Mouse (Mus musculus): ENCODE data around the gene Ets1. TPM values are rescaled to one million over a fixed set of nuclear protein-coding genes. Genes with fewer than 3 reads are reported as not detected.

Gene Ets1
- polyA plus RNA-seq, 1 experiment from 2014 or later: 21.7 TPM

DNA sequence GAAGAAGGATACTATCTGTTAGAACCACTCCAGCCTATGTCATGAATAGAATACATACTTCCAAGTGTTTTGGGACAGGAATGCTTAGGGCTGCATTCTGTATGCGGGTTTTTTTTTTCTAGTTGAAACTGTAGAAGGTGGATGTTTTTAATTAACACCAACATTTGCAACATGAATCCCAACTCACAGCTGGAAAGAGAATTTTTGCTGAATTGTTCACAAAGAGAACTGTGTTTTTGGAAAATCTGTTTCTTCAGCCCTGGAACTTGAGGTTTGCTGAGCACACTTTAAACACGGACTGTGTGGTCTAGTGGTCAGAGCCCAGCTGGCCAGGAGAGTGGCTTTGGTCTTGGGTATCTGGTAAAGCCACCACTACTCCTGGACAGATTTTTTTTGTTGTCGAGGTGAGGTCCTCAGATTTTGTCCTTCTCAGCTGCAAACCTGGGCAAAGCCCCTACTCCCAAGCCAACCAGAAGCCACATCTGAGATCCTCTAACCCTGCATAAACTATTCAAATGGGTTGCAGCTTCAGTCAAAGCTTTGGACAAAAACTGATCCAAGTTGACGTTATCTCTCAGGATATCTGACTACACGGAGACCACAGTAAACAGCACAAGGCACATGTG, 122.4 kb downstream of the Ets1 start:
- no peak overlapping the region for H3K27ac ChIP-seq (ENCODE audit: low read depth, low read length)
- no peaks in the 10 kb centered on the region for H3K36me3 ChIP-seq (ENCODE audit: control insufficient read depth, insufficient read depth, low read length)
- WGBS: 87% methylated on average over 5 of the region's 5 CpGs
- no peak overlapping the region for H3K4me2 ChIP-seq
- no peaks in the 10 kb centered on the region for H3K27me3 ChIP-seq (ENCODE audit: control insufficient read depth, insufficient read depth, low read length)
- no peak overlapping the region for H3K4me3 ChIP-seq (ENCODE audit: low read depth, low read length)
- no peak overlapping the region for H3K9ac ChIP-seq (ENCODE audit: low read length)
- H3K9me3 ChIP-seq (ENCODE audit: control insufficient read depth, low read length): no peaks in the 10 kb centered on the region
- no peaks in the 10 kb centered on the region for H3K4me1 ChIP-seq (ENCODE audit: control insufficient read depth, insufficient read depth, low read length)
- DNase-seq (ENCODE audit: low spot score, missing footprints) (no peak), ATAC-seq (ENCODE audit: low FRiP score) (no peak)

DNA sequence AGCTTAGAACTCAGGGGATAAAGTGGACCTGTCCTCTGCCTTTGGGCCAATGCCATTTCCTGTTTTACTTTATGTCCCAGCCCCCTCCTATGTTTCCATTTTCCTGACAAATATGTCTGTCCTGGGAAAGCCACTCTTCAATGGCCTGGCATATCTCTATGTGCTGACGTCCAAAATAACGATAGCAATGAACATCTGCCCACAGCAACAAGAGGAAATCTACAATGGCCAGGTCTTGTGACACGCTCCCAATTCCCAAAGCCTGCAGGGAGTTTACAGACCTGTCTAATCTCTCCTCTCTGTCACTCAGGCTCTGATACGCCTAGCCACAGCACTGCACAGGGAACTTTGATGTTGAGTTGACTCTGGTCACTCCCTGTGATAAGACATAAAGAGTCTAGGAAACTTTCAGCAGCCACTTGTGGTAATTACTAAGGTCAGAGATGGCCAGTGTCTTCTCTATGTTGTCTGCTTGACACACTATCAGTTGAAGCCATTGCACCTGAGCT, 124.7 kb downstream of the Ets1 start:
- no peak overlapping the region for H3K4me3 ChIP-seq (ENCODE audit: low read depth, low read length)
- 82% methylated on average over 4 of the region's 4 CpGs for WGBS
- no peak overlapping the region for H3K4me2 ChIP-seq
- no peaks in the 10 kb centered on the region for H3K9me3 ChIP-seq (ENCODE audit: control insufficient read depth, low read length)
- DNase-seq (ENCODE audit: low spot score, missing footprints) (no peak), ATAC-seq (ENCODE audit: low FRiP score) (no peak)
- no peaks in the 10 kb centered on the region for H3K27me3 ChIP-seq (ENCODE audit: control insufficient read depth, insufficient read depth, low read length)
- no peak overlapping the region for H3K9ac ChIP-seq (ENCODE audit: low read length)
- H3K36me3 ChIP-seq (ENCODE audit: control insufficient read depth, insufficient read depth, low read length): no peaks in the 10 kb centered on the region
- H3K4me1 ChIP-seq (ENCODE audit: control insufficient read depth, insufficient read depth, low read length): no peaks in the 10 kb centered on the region
- no peak overlapping the region for H3K27ac ChIP-seq (ENCODE audit: low read depth, low read length)

DNA sequence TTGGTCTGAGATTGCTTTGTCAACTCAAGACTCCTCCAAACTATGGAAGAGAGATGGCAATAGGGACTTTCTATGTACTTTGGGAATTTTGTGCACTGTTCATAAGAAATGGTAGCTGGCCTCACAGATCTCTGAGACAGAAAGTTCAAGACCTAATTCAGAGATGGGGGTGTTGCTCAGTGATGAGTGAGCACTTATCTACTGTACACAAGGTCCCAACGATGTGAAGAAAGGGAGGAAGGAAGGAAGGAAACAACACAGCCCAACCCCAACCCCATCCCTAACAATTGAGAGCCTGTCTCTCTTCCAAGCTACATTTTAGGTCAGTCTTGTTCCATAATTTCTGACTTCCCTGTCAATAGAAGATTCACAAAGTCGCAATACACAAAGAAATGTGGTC, 125.3 kb downstream of the Ets1 start:
- WGBS: 78% methylated on average over 2 of the region's 2 CpGs
- Histone ChIP-seq H3K4me1 (ENCODE audit: control insufficient read depth, insufficient read depth, low read length) (no peaks in the 10 kb centered on the region), H3K27me3 (ENCODE audit: control insufficient read depth, insufficient read depth, low read length) (no peaks in the 10 kb centered on the region), H3K27ac (ENCODE audit: low read depth, low read length) (no peak overlapping the region), H3K4me3 (ENCODE audit: low read depth, low read length) (no peak overlapping the region), H3K9ac (ENCODE audit: low read length) (no peak overlapping the region), H3K4me2 (no peak overlapping the region), H3K36me3 (ENCODE audit: control insufficient read depth, insufficient read depth, low read length) (no peaks in the 10 kb centered on the region), H3K9me3 (ENCODE audit: control insufficient read depth, low read length) (no peaks in the 10 kb centered on the region)
- DNase-seq (ENCODE audit: low spot score, missing footprints) (no peak), ATAC-seq (ENCODE audit: low FRiP score) (no peak)

DNA sequence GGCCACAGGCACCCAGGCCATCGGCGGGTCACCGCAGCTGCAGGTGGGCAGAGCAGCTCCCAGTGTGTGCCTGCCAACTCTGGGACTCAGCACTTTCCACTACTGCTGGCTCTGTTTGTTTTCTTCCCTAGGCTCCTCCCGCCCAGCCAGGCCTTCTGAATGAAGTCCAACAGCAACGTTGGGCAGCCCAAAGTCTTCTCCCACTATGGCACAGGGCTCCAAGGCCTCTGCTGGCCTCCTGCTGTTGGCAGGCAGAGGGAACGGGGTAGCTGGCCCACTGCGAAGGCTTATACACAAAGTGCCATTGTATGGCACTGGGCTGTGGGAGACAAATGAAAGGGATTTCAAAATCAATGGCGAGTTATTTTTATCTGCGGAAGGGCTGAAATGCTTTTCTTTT, 128.4 kb downstream of the Ets1 start:
- no peaks in the 10 kb centered on the region for H3K4me1 ChIP-seq (ENCODE audit: control insufficient read depth, insufficient read depth, low read length)
- H3K4me2 ChIP-seq: no peak overlapping the region
- no peaks in the 10 kb centered on the region for H3K36me3 ChIP-seq (ENCODE audit: control insufficient read depth, insufficient read depth, low read length)
- no peaks in the 10 kb centered on the region for H3K9me3 ChIP-seq (ENCODE audit: control insufficient read depth, low read length)
- 70% methylated on average over 9 of the region's 9 CpGs for WGBS
- H3K4me3 ChIP-seq (ENCODE audit: low read depth, low read length): no peak overlapping the region
- no peak for DNase-seq (ENCODE audit: low spot score, missing footprints)
- H3K27ac ChIP-seq (ENCODE audit: low read depth, low read length): no peak overlapping the region
- no peaks in the 10 kb centered on the region for H3K27me3 ChIP-seq (ENCODE audit: control insufficient read depth, insufficient read depth, low read length)
- no peak for ATAC-seq (ENCODE audit: low FRiP score)
- H3K9ac ChIP-seq (ENCODE audit: low read length): no peak overlapping the region

DNA sequence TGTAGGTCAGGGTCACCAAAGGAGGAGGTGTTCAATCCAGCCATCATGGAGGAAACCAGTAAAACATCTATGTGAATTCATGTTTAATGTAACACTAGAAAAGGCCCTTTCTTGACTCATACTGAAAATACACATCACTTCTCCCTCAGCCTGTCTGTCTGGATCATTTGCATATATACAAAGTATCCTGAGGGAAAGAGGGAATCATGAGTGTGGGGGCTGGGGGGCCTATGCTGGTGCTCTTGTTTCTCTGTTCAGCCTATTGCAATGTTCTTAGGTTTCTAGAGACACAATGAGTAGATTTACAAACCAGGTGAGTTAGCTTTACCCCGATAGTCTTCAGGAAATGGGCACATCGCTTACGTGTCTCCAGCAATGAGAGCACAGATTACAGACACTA, 129.1 kb downstream of the Ets1 start:
- no peak overlapping the region for H3K9ac ChIP-seq (ENCODE audit: low read length)
- H3K4me2 ChIP-seq: no peak overlapping the region
- H3K27ac ChIP-seq (ENCODE audit: low read depth, low read length): no peak overlapping the region
- DNase-seq (ENCODE audit: low spot score, missing footprints) (no peak), ATAC-seq (ENCODE audit: low FRiP score) (no peak)
- no peaks in the 10 kb centered on the region for H3K36me3 ChIP-seq (ENCODE audit: control insufficient read depth, insufficient read depth, low read length)
- WGBS: 96% methylated on average over 3 of the region's 3 CpGs
- no peak overlapping the region for H3K4me3 ChIP-seq (ENCODE audit: low read depth, low read length)
- no peaks in the 10 kb centered on the region for H3K9me3 ChIP-seq (ENCODE audit: control insufficient read depth, low read length)
- H3K27me3 ChIP-seq (ENCODE audit: control insufficient read depth, insufficient read depth, low read length): no peaks in the 10 kb centered on the region
- H3K4me1 ChIP-seq (ENCODE audit: control insufficient read depth, insufficient read depth, low read length): no peaks in the 10 kb centered on the region

DNA sequence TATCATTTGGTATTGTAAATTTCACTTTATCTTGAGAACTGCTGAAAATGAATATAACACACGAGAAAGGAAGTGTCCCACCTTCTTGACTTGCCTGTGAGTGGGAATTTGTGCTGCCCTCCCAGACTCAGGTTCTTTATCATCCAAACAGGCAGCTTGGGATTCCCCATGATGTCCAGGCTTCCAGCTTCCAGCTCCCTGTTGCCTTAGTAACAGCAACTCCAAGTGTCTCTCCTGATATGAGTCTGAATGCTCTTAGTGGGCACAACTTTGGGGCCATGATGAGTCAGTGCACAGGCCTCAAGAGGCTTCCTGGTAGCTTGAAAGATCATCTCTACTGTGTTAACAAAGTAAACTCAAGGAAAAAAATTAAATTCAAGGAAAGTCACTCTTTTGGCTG, 142.8 kb downstream of the Ets1 start:
- Histone ChIP-seq H3K4me2 (no peak overlapping the region), H3K27ac (ENCODE audit: low read depth, low read length) (no peak overlapping the region), H3K4me3 (ENCODE audit: low read depth, low read length) (no peak overlapping the region), H3K4me1 (ENCODE audit: control insufficient read depth, insufficient read depth, low read length) (no peaks in the 10 kb centered on the region), H3K9me3 (ENCODE audit: control insufficient read depth, low read length) (no peaks in the 10 kb centered on the region), H3K9ac (ENCODE audit: low read length) (no peak overlapping the region), H3K36me3 (ENCODE audit: control insufficient read depth, insufficient read depth, low read length) (no peaks in the 10 kb centered on the region), H3K27me3 (ENCODE audit: control insufficient read depth, insufficient read depth, low read length) (no peaks in the 10 kb centered on the region)
- DNase-seq (ENCODE audit: low spot score, missing footprints) (no peak), ATAC-seq (ENCODE audit: low FRiP score) (no peak)
- 79% methylated on average over 1 of the region's 1 CpGs for WGBS

DNA sequence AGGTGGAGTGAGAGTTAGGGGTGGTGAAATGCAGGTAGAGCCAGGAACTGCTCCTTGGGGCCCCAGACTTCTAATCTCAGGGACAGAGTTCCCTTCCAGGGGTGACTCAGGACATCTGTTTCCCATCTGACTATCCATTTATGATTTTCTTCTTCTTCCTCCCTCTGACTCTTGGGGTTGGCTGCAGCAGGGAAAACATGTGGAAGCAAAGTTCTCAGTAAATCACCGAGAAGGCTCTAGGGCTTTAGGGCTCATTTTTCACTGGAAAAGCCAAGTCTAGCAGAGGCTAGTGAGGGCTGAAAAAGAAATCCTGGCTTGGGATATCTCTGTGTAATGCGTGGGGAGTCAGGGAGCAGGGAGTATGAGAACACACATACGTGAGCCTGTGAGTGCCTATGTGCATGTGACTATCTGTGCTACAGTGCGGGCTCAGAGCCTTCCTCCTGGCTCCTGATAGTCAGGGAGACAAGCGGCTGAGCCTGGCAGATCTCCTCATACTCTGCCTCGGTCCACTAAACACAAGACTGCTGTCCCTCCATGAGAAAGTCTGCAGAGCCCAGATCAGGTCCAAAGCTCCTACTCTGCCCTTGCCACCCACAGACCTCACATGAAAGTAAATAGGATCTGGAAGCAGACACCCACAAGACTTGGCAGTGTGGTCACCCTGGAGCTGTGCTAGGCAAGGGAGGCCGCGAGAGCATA, 146.5 kb downstream of the Ets1 start:
- 82% methylated on average over 8 of the region's 8 CpGs for WGBS
- Histone ChIP-seq H3K27me3 (ENCODE audit: control insufficient read depth, insufficient read depth, low read length) (no peaks in the 10 kb centered on the region), H3K4me1 (ENCODE audit: control insufficient read depth, insufficient read depth, low read length) (no peaks in the 10 kb centered on the region), H3K27ac (ENCODE audit: low read depth, low read length) (no peak overlapping the region), H3K36me3 (ENCODE audit: control insufficient read depth, insufficient read depth, low read length) (no peaks in the 10 kb centered on the region), H3K9me3 (ENCODE audit: control insufficient read depth, low read length) (no peaks in the 10 kb centered on the region), H3K9ac (ENCODE audit: low read length) (no peak overlapping the region), H3K4me3 (ENCODE audit: low read depth, low read length) (no peak overlapping the region), H3K4me2 (no peak overlapping the region)
- ATAC-seq (ENCODE audit: low FRiP score): no peak
- no peak for DNase-seq (ENCODE audit: low spot score, missing footprints)

DNA sequence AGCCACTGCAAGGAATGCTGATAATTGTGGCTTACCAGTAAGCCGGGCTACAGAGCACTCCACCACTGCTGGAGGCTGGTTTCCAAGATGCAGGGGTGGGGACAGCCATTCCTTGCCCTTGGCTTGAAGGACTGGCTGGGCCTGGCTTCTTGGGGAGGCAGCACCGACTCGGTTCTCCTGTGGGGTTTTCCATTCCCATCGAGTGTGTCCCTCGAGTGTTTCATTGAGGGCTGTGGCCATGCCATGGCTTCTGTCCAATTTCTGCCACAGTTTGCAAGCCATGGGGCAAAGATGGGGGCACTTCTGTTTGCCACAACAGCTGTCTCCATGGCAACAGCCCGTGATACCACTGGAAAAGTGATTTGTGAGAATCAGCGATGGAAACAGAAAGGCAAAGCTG, 151.1 kb downstream of the Ets1 start:
- no peak for ATAC-seq (ENCODE audit: low FRiP score)
- H3K4me3 ChIP-seq (ENCODE audit: low read depth, low read length): no peak overlapping the region
- H3K4me1 ChIP-seq (ENCODE audit: control insufficient read depth, insufficient read depth, low read length): no peaks in the 10 kb centered on the region
- H3K9ac ChIP-seq (ENCODE audit: low read length): no peak overlapping the region
- H3K4me2 ChIP-seq: no peak overlapping the region
- 74% methylated on average over 7 of the region's 7 CpGs for whole genome bisulfite sequencing
- no peak for DNase-seq (ENCODE audit: low spot score, missing footprints)
- no peaks in the 10 kb centered on the region for H3K27me3 ChIP-seq (ENCODE audit: control insufficient read depth, insufficient read depth, low read length)
- H3K9me3 ChIP-seq (ENCODE audit: control insufficient read depth, low read length): no peaks in the 10 kb centered on the region
- no peak overlapping the region for H3K27ac ChIP-seq (ENCODE audit: low read depth, low read length)
- H3K36me3 ChIP-seq (ENCODE audit: control insufficient read depth, insufficient read depth, low read length): no peaks in the 10 kb centered on the region

DNA sequence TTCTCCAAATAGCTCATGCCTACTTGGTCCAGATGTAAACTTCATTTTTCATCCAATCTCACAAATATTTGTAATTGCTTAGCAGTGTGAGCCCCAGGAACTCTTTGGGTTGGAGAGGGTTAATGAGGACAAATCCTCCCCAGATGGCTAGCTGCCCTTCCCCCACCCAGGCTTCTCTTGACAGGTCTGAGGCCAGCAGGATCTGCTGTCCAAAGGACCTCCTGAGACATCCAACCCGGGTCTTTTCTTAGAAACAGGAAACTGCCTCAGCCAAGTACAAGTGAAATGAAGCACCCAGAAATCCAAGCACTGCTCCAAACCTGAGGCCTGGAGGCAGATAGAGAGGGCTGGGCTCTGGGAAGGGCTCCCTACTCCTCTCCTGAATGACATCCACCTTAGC, 151.6 kb downstream of the Ets1 start:
- Histone ChIP-seq H3K9me3 (ENCODE audit: control insufficient read depth, low read length) (no peaks in the 10 kb centered on the region), H3K4me2 (no peak overlapping the region), H3K27ac (ENCODE audit: low read depth, low read length) (no peak overlapping the region), H3K4me1 (ENCODE audit: control insufficient read depth, insufficient read depth, low read length) (no peaks in the 10 kb centered on the region), H3K27me3 (ENCODE audit: control insufficient read depth, insufficient read depth, low read length) (no peaks in the 10 kb centered on the region), H3K36me3 (ENCODE audit: control insufficient read depth, insufficient read depth, low read length) (no peaks in the 10 kb centered on the region), H3K4me3 (ENCODE audit: low read depth, low read length) (no peak overlapping the region), H3K9ac (ENCODE audit: low read length) (no peak overlapping the region)
- WGBS: 19% methylated on average over 1 of the region's 1 CpGs
- ATAC-seq (ENCODE audit: low FRiP score) (no peak), DNase-seq (ENCODE audit: low spot score, missing footprints) (no peak)

All from midbrain, embryonic 11.5 days (tissue).